Mouse (Mus musculus): ENCODE results near the gene Cd83. TPM values are rescaled to one million over a fixed set of nuclear protein-coding genes. Genes with fewer than 3 reads are reported as not detected.

Cd83 gene
- 30.8 and 32.7 TPM in 2 replicates for polyA plus RNA-seq (2014; fragmentation: Nextera tagmentation; extraction: Ambion mirVana)

DNA sequence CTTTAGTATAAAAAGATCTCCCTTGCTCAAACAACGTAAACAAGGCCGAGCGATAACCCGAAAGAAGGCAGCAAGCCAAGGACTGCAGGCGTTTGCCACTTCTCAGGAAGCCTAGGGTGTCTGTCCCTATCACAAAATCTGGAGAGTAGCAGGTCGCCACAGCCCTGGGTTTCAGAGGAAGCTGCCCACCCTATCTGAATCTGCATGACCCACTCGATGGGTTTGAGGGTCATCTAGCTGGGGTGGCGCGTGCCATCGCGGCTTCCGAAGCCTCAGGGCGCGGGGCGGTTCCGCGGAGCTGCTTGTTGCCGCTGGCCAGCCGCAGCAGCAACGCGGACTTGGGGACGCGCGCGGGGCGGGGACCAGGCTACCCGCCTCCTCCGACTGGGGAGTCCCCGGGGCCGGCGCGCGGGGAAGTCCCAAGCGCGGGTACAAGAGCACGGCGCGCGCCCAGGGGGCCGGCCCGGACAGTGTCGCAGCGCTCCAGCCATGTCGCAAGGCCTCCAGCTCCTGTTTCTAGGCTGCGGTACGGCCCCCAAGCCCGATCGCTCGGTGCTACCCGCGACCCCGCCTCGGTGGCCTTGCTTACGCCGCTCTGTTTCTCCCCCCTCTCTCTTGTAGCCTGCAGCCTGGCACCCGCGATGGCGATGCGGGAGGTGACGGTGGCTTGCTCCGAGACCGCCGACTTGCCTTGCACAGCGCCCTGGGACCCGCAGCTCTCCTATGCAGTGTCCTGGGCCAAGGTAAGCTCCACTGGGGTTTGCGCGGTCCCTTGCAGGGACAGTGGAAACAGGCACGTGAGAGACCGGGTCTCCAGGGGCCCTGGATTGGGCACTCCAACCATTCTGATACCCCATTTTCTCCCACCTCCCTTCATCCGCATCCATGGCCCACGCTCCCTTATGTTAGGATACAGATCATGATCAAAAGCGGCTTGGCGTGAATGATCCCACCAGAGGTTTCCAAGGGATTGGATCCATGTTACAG, at the start of gene Cd83:
Cd83 (plus strand) TSS at position 51 of the 987 bp plus-strand sequence.
- peak; percentile 80 for ATAC-seq (ENCODE audit: low FRiP score)

DNA sequence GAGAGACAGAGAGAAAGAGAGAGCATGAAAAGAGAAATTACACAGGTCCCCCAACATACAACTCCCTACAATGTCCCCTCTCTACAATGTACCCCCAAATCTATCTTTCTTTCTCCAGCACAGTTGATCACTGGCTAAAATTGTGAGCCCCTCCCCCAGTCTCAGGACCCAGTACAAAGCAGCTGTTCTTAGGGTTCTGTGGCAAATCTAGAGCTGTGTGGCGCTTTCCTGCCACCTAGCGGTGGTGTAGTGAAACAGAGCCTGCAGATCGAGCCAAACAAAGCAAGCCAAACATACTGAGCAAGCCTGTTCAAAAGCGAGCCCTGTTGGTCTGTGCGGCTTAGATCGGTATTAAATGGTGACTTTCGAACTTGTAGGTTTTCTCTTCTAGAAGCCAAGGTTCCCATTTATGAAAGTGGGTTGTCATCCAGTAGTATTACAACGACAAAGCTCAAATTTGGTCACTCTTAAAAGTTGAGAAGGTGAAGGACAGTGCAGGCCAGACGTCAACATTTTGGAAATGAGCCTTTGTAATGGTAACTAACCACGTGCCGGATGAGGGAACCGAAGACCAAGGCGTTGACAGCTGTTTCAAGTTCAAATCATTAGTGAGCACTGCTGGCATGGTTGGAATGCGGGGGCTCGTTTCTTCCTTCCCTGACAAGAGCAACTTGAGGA, 44.8 kb upstream of the Cd83 start:
- no peak overlapping the region for H3K27ac ChIP-seq
- no peak overlapping the region for H3K9ac ChIP-seq
- ATAC-seq (ENCODE audit: low FRiP score) (peak; percentile 87), DNase-seq (ENCODE audit: low spot score) (peak; percentile 93)
- 0 out of 2 replicates have a peak, but pooled peaks cover 5% of the 10 kb centered on the region for H3K4me1 ChIP-seq (replicated peaks; ENCODE audit: control insufficient read depth, insufficient read depth, low read length)
- no peaks in the 10 kb centered on the region for H3K27me3 ChIP-seq (ENCODE audit: control insufficient read depth, insufficient read depth, low read length)
- 22% methylated on average over 15 of the region's 15 CpGs for WGBS
- H3K4me2 ChIP-seq (replicated peaks): no peak overlapping the region
- no peak overlapping the region for H3K4me3 ChIP-seq (replicated peaks; ENCODE audit: low read length)
- H3K36me3 ChIP-seq (replicated peaks; ENCODE audit: control insufficient read depth, insufficient read depth): no peaks in the 10 kb centered on the region
- 0 out of 2 replicates have a peak, but pooled peaks cover 5% of the 10 kb centered on the region for H3K9me3 ChIP-seq (ENCODE audit: control insufficient read depth, low read length)

More for the DNA sequence above, at the start of gene Cd83:
- no peaks in the 10 kb centered on the region for H3K9me3 ChIP-seq (ENCODE audit: control insufficient read depth, low read length)
- H3K4me3 ChIP-seq (replicated peaks; ENCODE audit: low read length): peak within 1 kb of the TSS; percentile 68
- peaks cover 8% of the 10 kb centered on the region for H3K27me3 ChIP-seq (ENCODE audit: control insufficient read depth, insufficient read depth, low read length)
- peak within 1 kb of the TSS; percentile 82 for H3K9ac ChIP-seq
- 4% methylated on average over 70 of the region's 73 CpGs for WGBS
- H3K4me1 ChIP-seq (replicated peaks; ENCODE audit: control insufficient read depth, insufficient read depth, low read length): peaks cover 13% of the 10 kb centered on the region
- peak within 1 kb of the TSS; percentile 88 for H3K4me2 ChIP-seq (replicated peaks)
- no peaks in the 10 kb centered on the region for H3K36me3 ChIP-seq (replicated peaks; ENCODE audit: control insufficient read depth, insufficient read depth)
- DNase-seq (ENCODE audit: low spot score): peak; percentile 56
- peak within 1 kb of the TSS; percentile 32; the same call in 1 of the 2 replicates for H3K27ac ChIP-seq

DNA sequence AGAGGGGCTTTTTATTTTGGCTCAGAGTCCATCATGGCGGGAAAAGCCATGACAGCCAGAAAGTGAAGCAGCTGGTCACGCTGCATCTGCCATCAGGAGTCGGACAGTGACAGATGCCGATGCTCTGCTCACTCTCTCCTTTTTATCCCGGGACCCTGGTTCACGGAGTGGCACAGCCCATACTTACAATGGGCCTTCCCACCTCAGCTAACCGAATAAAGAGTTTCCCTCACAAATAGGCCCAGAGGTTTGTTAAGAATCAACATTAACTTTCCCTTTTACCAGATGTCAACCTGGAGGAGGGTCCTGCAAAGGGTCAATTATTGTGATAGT, 44.3 kb upstream of the Cd83 start:
- WGBS: 37% methylated on average over 7 of the region's 7 CpGs
- Histone ChIP-seq H3K4me3 (replicated peaks; ENCODE audit: low read length) (no peak overlapping the region), H3K9me3 (ENCODE audit: control insufficient read depth, low read length) (0 out of 2 replicates have a peak, but pooled peaks cover 5% of the 10 kb centered on the region), H3K27me3 (ENCODE audit: control insufficient read depth, insufficient read depth, low read length) (no peaks in the 10 kb centered on the region), H3K9ac (no peak overlapping the region), H3K4me1 (replicated peaks; ENCODE audit: control insufficient read depth, insufficient read depth, low read length) (0 out of 2 replicates have a peak, but pooled peaks cover 5% of the 10 kb centered on the region), H3K4me2 (replicated peaks) (no peak overlapping the region), H3K27ac (no peak overlapping the region), H3K36me3 (replicated peaks; ENCODE audit: control insufficient read depth, insufficient read depth) (no peaks in the 10 kb centered on the region)
- ATAC-seq (ENCODE audit: low FRiP score) (no peak), DNase-seq (ENCODE audit: low spot score) (no peak)

DNA sequence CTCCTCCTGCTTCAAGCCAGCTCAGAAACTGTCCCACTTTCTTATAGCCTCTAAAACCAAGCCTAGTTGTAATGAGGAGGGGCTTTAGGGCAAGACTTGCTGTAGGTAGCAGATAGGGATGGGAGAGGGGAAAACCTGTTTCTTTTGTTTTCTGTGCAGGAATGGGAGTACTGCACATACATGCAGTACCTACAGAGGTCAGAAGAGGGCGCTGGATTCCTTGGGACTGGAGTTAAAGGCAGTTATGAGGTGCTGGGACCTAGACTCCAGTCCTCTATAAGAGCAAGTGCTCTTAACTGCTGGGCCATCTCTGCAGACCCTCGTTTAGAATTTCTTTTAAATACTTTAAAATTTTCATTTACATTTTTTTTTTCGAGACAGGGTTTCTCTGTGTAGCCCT, 41.9 kb upstream of the Cd83 start:
- Histone ChIP-seq H3K9me3 (ENCODE audit: control insufficient read depth, low read length) (0 out of 2 replicates have a peak, but pooled peaks cover 5% of the 10 kb centered on the region), H3K4me1 (replicated peaks; ENCODE audit: control insufficient read depth, insufficient read depth, low read length) (0 out of 2 replicates have a peak, but pooled peaks cover 5% of the 10 kb centered on the region), H3K27ac (no peak overlapping the region), H3K36me3 (replicated peaks; ENCODE audit: control insufficient read depth, insufficient read depth) (no peaks in the 10 kb centered on the region), H3K9ac (no peak overlapping the region), H3K27me3 (ENCODE audit: control insufficient read depth, insufficient read depth, low read length) (no peaks in the 10 kb centered on the region), H3K4me3 (replicated peaks; ENCODE audit: low read length) (no peak overlapping the region), H3K4me2 (replicated peaks) (no peak overlapping the region)
- WGBS: 75% methylated on average over 3 of the region's 3 CpGs
- no peak for DNase-seq (ENCODE audit: low spot score)
- ATAC-seq (ENCODE audit: low FRiP score): no peak

DNA sequence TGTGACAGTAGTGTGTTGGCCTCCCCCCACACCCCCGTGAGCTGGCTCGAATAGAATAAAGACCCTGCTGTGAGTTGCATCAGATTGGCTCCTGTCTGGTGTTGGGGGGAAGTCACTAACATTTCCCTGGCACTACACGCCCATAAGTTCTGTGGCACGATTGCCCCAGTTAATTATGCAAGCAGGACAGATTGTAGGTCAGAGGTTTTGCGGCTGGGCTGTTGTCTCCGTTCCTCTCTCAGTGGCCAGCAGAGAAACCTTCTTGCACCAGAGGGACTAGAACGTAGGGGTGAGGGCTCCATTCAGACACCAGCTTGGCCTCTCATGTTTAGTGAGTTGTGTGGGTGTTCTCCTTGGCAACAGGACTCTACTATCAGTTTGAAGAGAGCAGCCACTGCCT, 40.3 kb upstream of the Cd83 start:
- Histone ChIP-seq H3K36me3 (replicated peaks; ENCODE audit: control insufficient read depth, insufficient read depth) (no peaks in the 10 kb centered on the region), H3K4me1 (replicated peaks; ENCODE audit: control insufficient read depth, insufficient read depth, low read length) (0 out of 2 replicates have a peak, but pooled peaks cover 5% of the 10 kb centered on the region), H3K4me3 (replicated peaks; ENCODE audit: low read length) (no peak overlapping the region), H3K27me3 (ENCODE audit: control insufficient read depth, insufficient read depth, low read length) (no peaks in the 10 kb centered on the region), H3K9me3 (ENCODE audit: control insufficient read depth, low read length) (0 out of 2 replicates have a peak, but pooled peaks cover 5% of the 10 kb centered on the region), H3K4me2 (replicated peaks) (no peak overlapping the region), H3K27ac (no peak overlapping the region), H3K9ac (no peak overlapping the region)
- 75% methylated on average over 7 of the region's 7 CpGs for WGBS
- no peak for DNase-seq (ENCODE audit: low spot score)
- ATAC-seq (ENCODE audit: low FRiP score): no peak

DNA sequence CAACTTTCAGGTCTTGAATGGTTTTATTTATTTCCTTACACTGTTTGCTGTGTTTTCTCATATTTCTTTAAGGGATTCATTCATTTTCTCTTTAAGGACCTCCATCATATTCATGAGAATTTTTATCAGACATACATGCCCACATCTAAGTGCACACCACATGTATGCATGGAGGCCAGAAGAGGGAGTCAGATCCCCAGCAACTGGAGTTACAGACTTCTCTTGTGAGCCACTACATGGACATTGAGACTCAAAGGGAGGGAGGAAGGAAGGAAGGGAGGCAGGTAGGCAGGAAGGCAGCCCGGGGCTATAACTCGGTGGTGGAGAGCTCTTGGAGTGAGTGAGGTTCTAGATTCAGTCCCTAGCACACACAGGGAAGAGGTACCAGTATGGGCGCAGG, 34.3 kb upstream of the Cd83 start:
- H3K27me3 ChIP-seq (ENCODE audit: control insufficient read depth, insufficient read depth, low read length): no peaks in the 10 kb centered on the region
- H3K9me3 ChIP-seq (ENCODE audit: control insufficient read depth, low read length): no peaks in the 10 kb centered on the region
- no peak overlapping the region for H3K9ac ChIP-seq
- 80% methylated on average over 3 of the region's 3 CpGs for WGBS
- no peaks in the 10 kb centered on the region for H3K36me3 ChIP-seq (replicated peaks; ENCODE audit: control insufficient read depth, insufficient read depth)
- H3K4me3 ChIP-seq (replicated peaks; ENCODE audit: low read length): no peak overlapping the region
- no peak for ATAC-seq (ENCODE audit: low FRiP score)
- no peak overlapping the region for H3K4me2 ChIP-seq (replicated peaks)
- H3K27ac ChIP-seq: no peak overlapping the region
- DNase-seq (ENCODE audit: low spot score): no peak
- H3K4me1 ChIP-seq (replicated peaks; ENCODE audit: control insufficient read depth, insufficient read depth, low read length): peaks cover 5% of the 10 kb centered on the region; the same call in 1 of the 2 replicates

DNA sequence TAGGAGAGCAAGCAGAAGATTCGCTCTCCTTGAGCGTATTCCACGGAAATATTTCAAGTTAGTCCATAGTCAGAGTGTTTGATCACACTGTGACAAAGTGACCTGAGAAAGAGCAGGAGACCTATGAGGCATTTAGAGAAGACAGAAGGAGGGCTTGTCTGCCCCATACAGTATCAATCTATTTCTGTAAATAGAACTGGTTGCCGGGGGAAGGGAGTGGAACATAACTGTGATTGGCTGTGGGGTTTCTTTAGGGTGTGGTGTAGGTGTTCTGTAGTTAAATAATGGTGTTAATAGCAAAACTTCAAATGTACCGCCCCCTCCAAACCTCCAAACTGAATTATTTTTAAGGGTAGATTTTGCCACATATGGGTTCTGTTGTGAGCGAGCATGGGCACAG, 33.6 kb upstream of the Cd83 start:
- Histone ChIP-seq H3K27ac (no peak overlapping the region), H3K4me3 (replicated peaks; ENCODE audit: low read length) (no peak overlapping the region), H3K9me3 (ENCODE audit: control insufficient read depth, low read length) (no peaks in the 10 kb centered on the region), H3K9ac (no peak overlapping the region), H3K36me3 (replicated peaks; ENCODE audit: control insufficient read depth, insufficient read depth) (no peaks in the 10 kb centered on the region), H3K27me3 (ENCODE audit: control insufficient read depth, insufficient read depth, low read length) (no peaks in the 10 kb centered on the region), H3K4me1 (replicated peaks; ENCODE audit: control insufficient read depth, insufficient read depth, low read length) (peaks cover 5% of the 10 kb centered on the region; the same call in 1 of the 2 replicates), H3K4me2 (replicated peaks) (no peak overlapping the region)
- ATAC-seq (ENCODE audit: low FRiP score): no peak
- WGBS: 96% methylated on average over 6 of the region's 6 CpGs
- DNase-seq (ENCODE audit: low spot score): no peak

DNA sequence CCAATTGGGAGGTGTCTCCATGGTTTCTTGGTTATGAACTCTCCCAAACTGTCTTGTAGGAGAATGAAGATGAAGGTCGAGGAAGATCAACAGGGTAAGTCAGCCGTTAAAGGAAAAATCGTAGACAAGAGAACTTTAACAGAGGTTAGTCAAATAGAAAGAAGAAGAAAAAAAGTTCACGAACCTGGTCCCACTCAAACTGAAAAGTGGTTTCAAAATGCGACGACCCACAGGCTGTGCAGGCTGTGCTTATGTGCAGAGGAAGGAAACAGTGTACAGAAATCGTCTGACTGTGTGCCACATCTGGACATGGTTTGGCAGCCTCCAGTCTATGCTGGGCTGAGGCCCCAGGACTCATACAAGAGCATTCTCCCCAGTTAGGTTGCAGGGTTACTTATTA, 32.2 kb upstream of the Cd83 start:
- no peaks in the 10 kb centered on the region for H3K27me3 ChIP-seq (ENCODE audit: control insufficient read depth, insufficient read depth, low read length)
- 91% methylated on average over 7 of the region's 7 CpGs for WGBS
- DNase-seq (ENCODE audit: low spot score): no peak
- ATAC-seq (ENCODE audit: low FRiP score): no peak
- no peak overlapping the region for H3K4me3 ChIP-seq (replicated peaks; ENCODE audit: low read length)
- H3K36me3 ChIP-seq (replicated peaks; ENCODE audit: control insufficient read depth, insufficient read depth): no peaks in the 10 kb centered on the region
- H3K27ac ChIP-seq: no peak overlapping the region
- H3K9me3 ChIP-seq (ENCODE audit: control insufficient read depth, low read length): no peaks in the 10 kb centered on the region
- H3K4me2 ChIP-seq (replicated peaks): no peak overlapping the region
- H3K4me1 ChIP-seq (replicated peaks; ENCODE audit: control insufficient read depth, insufficient read depth, low read length): peaks cover 5% of the 10 kb centered on the region; the same call in 1 of the 2 replicates
- no peak overlapping the region for H3K9ac ChIP-seq

DNA sequence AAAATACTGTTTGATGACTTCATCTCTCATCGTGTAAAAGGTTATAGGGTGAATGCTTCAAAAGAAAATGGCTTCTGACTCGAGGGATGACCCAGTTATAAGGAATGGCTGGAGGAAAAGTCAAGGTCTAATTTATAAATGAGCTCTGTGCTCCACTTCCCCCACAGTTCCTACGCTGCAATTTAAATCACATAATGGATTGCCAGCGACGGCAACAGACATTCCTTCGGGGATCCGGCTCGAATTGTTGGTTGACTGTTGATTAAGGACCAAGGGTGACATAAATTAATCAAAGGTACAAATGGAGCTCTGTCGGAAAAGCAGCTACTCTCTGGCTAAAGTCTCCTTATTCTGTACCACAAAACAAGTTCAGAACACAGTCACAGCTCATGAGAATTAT, 30.9 kb upstream of the Cd83 start:
- DNase-seq (ENCODE audit: low spot score): peak; percentile 44
- Histone ChIP-seq H3K4me3 (replicated peaks; ENCODE audit: low read length) (no peak overlapping the region), H3K4me2 (replicated peaks) (no peak overlapping the region), H3K27ac (no peak overlapping the region), H3K9ac (no peak overlapping the region), H3K27me3 (ENCODE audit: control insufficient read depth, insufficient read depth, low read length) (no peaks in the 10 kb centered on the region), H3K36me3 (replicated peaks; ENCODE audit: control insufficient read depth, insufficient read depth) (no peaks in the 10 kb centered on the region), H3K9me3 (ENCODE audit: control insufficient read depth, low read length) (no peaks in the 10 kb centered on the region), H3K4me1 (replicated peaks; ENCODE audit: control insufficient read depth, insufficient read depth, low read length) (peaks cover 5% of the 10 kb centered on the region; the same call in 1 of the 2 replicates)
- 37% methylated on average over 9 of the region's 9 CpGs for WGBS
- no peak for ATAC-seq (ENCODE audit: low FRiP score)
